Mouse (Mus musculus): ENCODE data around the gene Pptc7. TPM values are rescaled to one million over a fixed set of nuclear protein-coding genes. Genes with fewer than 3 reads are reported as not detected.
A peak's percentile ranks its signal among the peaks of the same experiment; 100 is the strongest.
"Not testable (repeated sequence)": the region's sequence is repeated elsewhere in the genome, so short reads cannot be mapped to it uniquely, and the experiment has no call there.

Pptc7 gene
- polyA plus RNA-seq, 1 experiment from 2014 or later = 12.3 TPM

GRCm38 (mm10) chr5:122312942-122313684, 28.9 kb downstream of the Pptc7 start:
- H3K9me3 ChIP-seq (replicated peaks; ENCODE audit: control insufficient read depth, low read length) = no peaks in the 10 kb centered on the region
- H3K4me1 ChIP-seq (ENCODE audit: control insufficient read depth, insufficient read depth, low read length) = peaks cover 11% of the 10 kb centered on the region
- H3K36me3 ChIP-seq (ENCODE audit: control insufficient read depth, insufficient read depth, low read length) = peaks cover 9% of the 10 kb centered on the region; the same call in 1 of the 2 replicates
- no peak overlapping the region for H3K4me2 ChIP-seq
- 91% methylated on average over 17 of the region's 17 CpGs for WGBS (ENCODE audit: insufficient replicate concordance)
- no peak overlapping the region; the same call in 1 of the 2 replicates for H3K9ac ChIP-seq (ENCODE audit: low read depth, low read length)
- no peak overlapping the region for H3K4me3 ChIP-seq (ENCODE audit: low read depth, low read length)
- H3K27me3 ChIP-seq (ENCODE audit: control insufficient read depth, insufficient read depth, low read length) = no peaks in the 10 kb centered on the region
- no peak overlapping the region for H3K27ac ChIP-seq (ENCODE audit: low read depth, low read length)
- ATAC-seq (replicated peaks; ENCODE audit: insufficient number of reproducible peaks, low FRiP score, low TSS enrichment) = no peak

GRCm38 (mm10) chr5:122314966-122315667, 31.0 kb downstream of the Pptc7 start:
- ATAC-seq (replicated peaks; ENCODE audit: insufficient number of reproducible peaks, low FRiP score, low TSS enrichment) = no peak
- Histone ChIP-seq H3K9me3 (replicated peaks; ENCODE audit: control insufficient read depth, low read length) (no peaks in the 10 kb centered on the region), H3K36me3 (ENCODE audit: control insufficient read depth, insufficient read depth, low read length) (peaks cover 4% of the 10 kb centered on the region; the same call in 1 of the 2 replicates), H3K27me3 (ENCODE audit: control insufficient read depth, insufficient read depth, low read length) (no peaks in the 10 kb centered on the region), H3K9ac (ENCODE audit: low read depth, low read length) (no peak overlapping the region), H3K4me1 (ENCODE audit: control insufficient read depth, insufficient read depth, low read length) (peaks cover 17% of the 10 kb centered on the region), H3K27ac (ENCODE audit: low read depth, low read length) (peak overlapping the region; percentile 17; the same call in 1 of the 2 replicates), H3K4me2 (no peak overlapping the region), H3K4me3 (ENCODE audit: low read depth, low read length) (no peak overlapping the region)
- WGBS (ENCODE audit: insufficient replicate concordance) = 61% methylated on average over 20 of the region's 20 CpGs

- Histone ChIP-seq H3K27ac (ENCODE audit: low read depth, low read length) (no peak overlapping the region), H3K36me3 (ENCODE audit: control insufficient read depth, insufficient read depth, low read length) (peaks cover 2% of the 10 kb centered on the region; the same call in 1 of the 2 replicates), H3K4me3 (ENCODE audit: low read depth, low read length) (no peak overlapping the region), H3K27me3 (ENCODE audit: control insufficient read depth, insufficient read depth, low read length) (no peaks in the 10 kb centered on the region), H3K4me1 (ENCODE audit: control insufficient read depth, insufficient read depth, low read length) (peaks cover 20% of the 10 kb centered on the region), H3K9ac (ENCODE audit: low read depth, low read length) (no peak overlapping the region), H3K9me3 (replicated peaks; ENCODE audit: control insufficient read depth, low read length) (no peaks in the 10 kb centered on the region), H3K4me2 (no peak overlapping the region)
- 72% methylated on average over 11 of the region's 11 CpGs for WGBS (ENCODE audit: insufficient replicate concordance)
- ATAC-seq (replicated peaks; ENCODE audit: insufficient number of reproducible peaks, low FRiP score, low TSS enrichment) = no peak
These were observed 33.3 kb downstream of the Pptc7 start for GRCm38 (mm10) chr5:122317329-122318045.

DNA sequence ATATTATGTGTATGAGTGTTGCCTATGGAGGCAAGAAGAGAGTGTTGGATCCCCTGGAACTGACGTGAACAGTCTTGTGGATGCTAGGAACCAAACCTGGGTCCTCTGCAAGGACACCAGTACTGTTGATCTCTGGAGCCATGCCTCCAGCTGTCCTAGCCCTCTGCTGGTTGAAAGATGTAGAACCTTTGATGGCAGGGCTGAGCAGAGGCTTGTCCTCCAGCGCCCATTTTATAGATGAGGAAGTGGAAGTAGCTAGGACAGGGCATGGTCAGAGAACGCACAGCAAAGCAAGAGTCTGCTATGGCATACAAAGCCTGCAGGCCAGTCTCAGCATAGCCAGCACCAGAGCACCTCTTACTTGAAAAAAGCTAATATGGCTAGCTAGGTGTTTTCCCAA, 33.9 kb downstream of the Pptc7 start:
- H3K4me1 ChIP-seq (ENCODE audit: control insufficient read depth, insufficient read depth, low read length) = peaks cover 20% of the 10 kb centered on the region
- H3K27ac ChIP-seq (ENCODE audit: low read depth, low read length) = no peak overlapping the region
- ATAC-seq (replicated peaks; ENCODE audit: insufficient number of reproducible peaks, low FRiP score, low TSS enrichment) = no peak

GRCm38 (mm10) chr5:122318976-122319375, 34.8 kb downstream of the Pptc7 start:
- Histone ChIP-seq H3K27ac (ENCODE audit: low read depth, low read length) (peak overlapping the region; percentile 70), H3K4me1 (ENCODE audit: control insufficient read depth, insufficient read depth, low read length) (peaks cover 20% of the 10 kb centered on the region)
- H3K27me3 ChIP-seq (ENCODE audit: control insufficient read depth, insufficient read depth, low read length); H3K4me2 ChIP-seq; H3K4me3 ChIP-seq (ENCODE audit: low read depth, low read length); H3K9me3 ChIP-seq (replicated peaks; ENCODE audit: control insufficient read depth, low read length); ATAC-seq (replicated peaks; ENCODE audit: insufficient number of reproducible peaks, low FRiP score, low TSS enrichment); H3K36me3 ChIP-seq (ENCODE audit: control insufficient read depth, insufficient read depth, low read length); H3K9ac ChIP-seq (ENCODE audit: low read depth, low read length): not testable (repeated sequence)
- WGBS (ENCODE audit: insufficient replicate concordance) = 82% methylated on average over 3 of the region's 3 CpGs

More for the DNA sequence above, 33.9 kb downstream of the Pptc7 start:
- Histone ChIP-seq H3K27me3 (ENCODE audit: control insufficient read depth, insufficient read depth, low read length) (no peaks in the 10 kb centered on the region), H3K4me3 (ENCODE audit: low read depth, low read length) (no peak overlapping the region), H3K9me3 (replicated peaks; ENCODE audit: control insufficient read depth, low read length) (no peaks in the 10 kb centered on the region), H3K9ac (ENCODE audit: low read depth, low read length) (no peak overlapping the region), H3K36me3 (ENCODE audit: control insufficient read depth, insufficient read depth, low read length) (peaks cover 2% of the 10 kb centered on the region; the same call in 1 of the 2 replicates), H3K4me2 (no peak overlapping the region)
- 86% methylated on average over 3 of the region's 3 CpGs for WGBS (ENCODE audit: insufficient replicate concordance)

GRCm38 (mm10) chr5:122319474-122320204, 35.5 kb downstream of the Pptc7 start:
- ATAC-seq (replicated peaks; ENCODE audit: insufficient number of reproducible peaks, low FRiP score, low TSS enrichment) = no peak

GRCm38 (mm10) chr5:122320205-122320781, 36.1 kb downstream of the Pptc7 start:
- H3K4me1 ChIP-seq (ENCODE audit: control insufficient read depth, insufficient read depth, low read length) = peaks cover 14% of the 10 kb centered on the region
- H3K27ac ChIP-seq (ENCODE audit: low read depth, low read length) = peak overlapping the region; percentile 70

More at GRCm38 (mm10) chr5:122319474-122320204, 35.5 kb downstream of the Pptc7 start:
- Histone ChIP-seq H3K9me3 (replicated peaks; ENCODE audit: control insufficient read depth, low read length) (no peaks in the 10 kb centered on the region), H3K4me2 (no peak overlapping the region), H3K4me3 (ENCODE audit: low read depth, low read length) (no peak overlapping the region), H3K4me1 (ENCODE audit: control insufficient read depth, insufficient read depth, low read length) (peaks cover 18% of the 10 kb centered on the region), H3K27ac (ENCODE audit: low read depth, low read length) (peak overlapping the region; percentile 70), H3K36me3 (ENCODE audit: control insufficient read depth, insufficient read depth, low read length) (peaks cover 2% of the 10 kb centered on the region; the same call in 1 of the 2 replicates), H3K9ac (ENCODE audit: low read depth, low read length) (no peak overlapping the region), H3K27me3 (ENCODE audit: control insufficient read depth, insufficient read depth, low read length) (no peaks in the 10 kb centered on the region)
- WGBS (ENCODE audit: insufficient replicate concordance) = 65% methylated on average over 14 of the region's 14 CpGs

More at GRCm38 (mm10) chr5:122320205-122320781, 36.1 kb downstream of the Pptc7 start:
- no peaks in the 10 kb centered on the region for H3K27me3 ChIP-seq (ENCODE audit: control insufficient read depth, insufficient read depth, low read length)
- no peak overlapping the region for H3K4me3 ChIP-seq (ENCODE audit: low read depth, low read length)
- H3K9me3 ChIP-seq (replicated peaks; ENCODE audit: control insufficient read depth, low read length) = no peaks in the 10 kb centered on the region
- no peak for ATAC-seq (replicated peaks; ENCODE audit: insufficient number of reproducible peaks, low FRiP score, low TSS enrichment)
- H3K36me3 ChIP-seq (ENCODE audit: control insufficient read depth, insufficient read depth, low read length) = peaks cover 6% of the 10 kb centered on the region; the same call in 1 of the 2 replicates
- whole genome bisulfite sequencing (ENCODE audit: insufficient replicate concordance) = 63% methylated on average over 12 of the region's 12 CpGs
- H3K4me2 ChIP-seq = no peak overlapping the region
- no peak overlapping the region for H3K9ac ChIP-seq (ENCODE audit: low read depth, low read length)
